Mouse (Mus musculus): ENCODE measurements around the gene Pik3r1.

Gene Pik3r1

DNA sequence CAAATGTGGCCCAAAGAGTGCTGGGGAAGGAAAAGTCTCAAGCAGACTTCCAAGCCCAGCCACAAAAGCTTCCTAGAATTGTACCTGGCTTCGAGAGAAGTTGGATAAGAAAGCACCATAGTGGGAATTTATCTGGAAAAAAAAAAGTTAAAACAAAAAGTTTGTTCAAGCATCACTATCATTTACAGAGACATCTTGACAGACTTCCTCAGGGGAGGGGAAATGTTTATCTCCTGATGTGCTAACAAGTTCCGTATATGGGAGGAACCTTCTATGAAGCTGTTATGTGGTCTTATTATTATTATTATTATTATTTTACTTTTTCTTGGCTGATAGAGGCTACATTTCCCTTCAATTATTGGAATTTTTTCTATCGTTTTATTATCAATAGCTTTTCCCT, 94.1 kb downstream of the Pik3r1 start:
- no peak for DNase-seq

DNA sequence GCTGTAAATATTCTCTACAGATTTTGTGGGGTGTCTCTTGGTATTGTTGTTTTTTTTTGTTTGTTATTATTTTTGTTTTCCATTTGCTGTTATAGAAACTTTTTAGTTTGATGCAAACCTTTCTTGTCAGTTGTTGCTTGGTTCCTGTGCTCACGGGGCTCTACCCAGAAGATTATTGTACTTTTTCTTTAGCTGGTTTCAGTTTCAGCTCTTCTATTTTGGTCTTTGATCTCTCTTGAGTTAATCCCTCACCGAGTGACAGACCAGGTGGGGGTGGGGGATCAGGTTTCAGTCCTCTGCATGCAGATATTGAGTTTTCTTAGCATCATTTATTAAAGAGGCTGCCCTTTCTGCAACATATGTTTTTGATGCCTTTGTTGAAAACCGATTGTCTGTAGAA, 99.2 kb downstream of the Pik3r1 start:
- peak; percentile 40 to 67 for DNase-seq

DNA sequence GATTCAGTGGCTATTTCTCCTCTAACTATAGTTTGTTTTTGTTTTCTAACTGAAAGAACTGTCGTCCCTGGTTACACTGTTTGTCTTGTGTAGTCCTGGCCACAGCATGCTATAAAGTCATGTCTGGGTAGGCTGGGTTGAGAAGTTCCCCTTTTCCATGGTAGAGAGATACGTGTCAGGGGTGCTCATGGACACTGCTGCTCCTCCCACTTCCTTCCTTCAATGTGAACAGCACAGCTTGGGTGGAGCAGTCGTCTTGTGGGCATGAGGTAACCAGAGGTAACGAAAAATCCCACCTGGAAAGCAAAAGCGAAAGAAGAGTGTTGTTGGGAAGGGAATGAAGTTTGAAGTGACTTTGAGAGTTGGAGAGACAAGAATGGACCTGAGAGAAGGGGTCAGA, 104.0 kb downstream of the Pik3r1 start:
- DNase-seq = no peak

DNA sequence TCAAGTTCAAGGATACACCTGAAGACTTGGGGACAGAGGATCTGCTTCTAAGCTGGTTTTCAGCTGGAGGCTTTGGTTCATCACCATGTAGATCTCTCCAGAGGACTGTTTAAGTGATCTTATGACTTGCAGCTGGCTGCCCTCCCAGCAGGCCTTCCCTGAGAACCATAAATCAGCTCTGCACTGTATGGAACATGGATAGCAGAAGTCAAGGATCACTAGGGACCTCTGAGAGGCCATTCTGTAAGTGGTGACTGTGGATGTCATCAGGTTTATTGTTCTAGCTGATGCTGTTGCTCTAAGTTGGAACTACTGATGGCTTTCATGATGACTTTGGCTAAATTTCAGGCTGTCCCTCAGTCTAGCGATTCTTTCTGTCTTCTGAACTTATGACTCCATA, 105.1 kb downstream of the Pik3r1 start:
- no peak for DNase-seq

DNA sequence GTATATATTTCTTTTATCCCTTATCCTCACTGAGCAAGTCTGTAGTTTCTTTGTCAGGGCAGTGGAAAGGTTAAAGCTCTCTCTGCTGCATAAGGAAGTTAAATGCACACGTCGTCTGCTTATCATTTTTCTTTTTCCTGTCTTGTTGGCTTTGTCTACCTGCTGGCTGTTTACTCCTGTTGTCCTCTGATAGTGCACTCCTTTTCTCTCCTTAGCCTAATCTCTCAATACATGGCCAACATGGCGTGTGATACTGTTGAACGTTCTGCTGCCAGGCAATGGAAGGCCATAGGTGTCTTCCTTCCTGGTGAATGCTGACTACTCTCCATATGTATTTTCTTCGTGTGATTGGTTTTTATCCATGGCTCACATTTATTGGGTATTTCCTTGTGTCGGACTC, 106.5 kb downstream of the Pik3r1 start:
- no peak for DNase-seq

DNA sequence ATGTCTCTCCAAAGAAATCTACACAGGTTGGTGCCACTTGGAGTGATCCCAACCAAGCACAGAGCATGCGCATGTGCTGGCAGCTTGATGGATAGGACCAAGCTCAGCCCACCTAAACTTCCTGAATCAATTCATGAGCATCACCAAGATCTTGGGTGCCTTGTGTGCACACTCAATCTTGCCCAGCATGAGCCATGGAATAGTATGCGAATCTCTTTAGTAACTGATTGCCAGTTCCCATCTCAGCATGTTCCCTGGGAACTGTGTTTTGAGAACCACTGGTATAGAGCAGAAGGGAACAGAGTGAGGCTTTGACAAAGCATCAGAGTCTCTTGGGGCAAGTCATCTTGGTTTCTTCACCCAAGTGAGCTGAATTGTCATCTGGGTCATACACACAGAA, 107.8 kb downstream of the Pik3r1 start:
- no peak for DNase-seq

DNA sequence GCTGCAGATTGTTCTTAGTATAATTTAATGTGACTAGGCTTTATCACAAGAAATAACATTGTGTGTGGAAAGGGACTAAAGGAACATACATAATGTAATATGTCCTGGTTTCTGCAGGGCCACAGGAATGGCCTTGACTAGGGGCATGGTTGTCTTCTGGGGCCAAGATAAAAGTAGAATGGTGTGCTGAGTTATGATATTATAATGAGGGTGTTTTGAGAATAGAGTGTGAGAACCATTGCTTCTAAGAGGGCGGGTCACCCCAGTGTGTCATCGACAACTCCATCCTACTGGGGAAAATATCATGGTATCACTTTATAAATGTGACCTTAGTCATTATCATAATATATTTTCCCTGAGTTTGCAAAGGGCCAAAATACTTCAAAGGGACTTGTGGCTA, 115.9 kb downstream of the Pik3r1 start:
- no peak for DNase-seq

DNA sequence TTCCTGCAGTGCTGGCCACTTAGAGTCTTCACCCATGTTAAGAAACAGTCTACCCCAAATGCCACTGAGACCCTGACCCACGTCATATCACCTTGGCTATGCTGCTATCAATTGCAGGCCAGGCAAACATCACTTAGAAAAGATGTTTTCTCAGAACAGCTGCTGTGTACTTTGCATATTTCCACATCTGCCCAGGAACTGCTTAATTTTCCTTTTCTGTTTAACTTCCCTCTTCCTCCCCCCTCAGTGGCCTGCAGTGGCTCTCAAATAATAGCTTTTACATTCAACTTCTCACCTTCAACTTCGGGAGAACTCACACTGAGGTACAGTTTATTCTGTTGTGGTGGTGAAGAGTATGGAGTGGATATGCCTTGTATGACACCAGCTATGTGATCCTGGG, 126.4 kb downstream of the Pik3r1 start:
- no peak for DNase-seq

DNA sequence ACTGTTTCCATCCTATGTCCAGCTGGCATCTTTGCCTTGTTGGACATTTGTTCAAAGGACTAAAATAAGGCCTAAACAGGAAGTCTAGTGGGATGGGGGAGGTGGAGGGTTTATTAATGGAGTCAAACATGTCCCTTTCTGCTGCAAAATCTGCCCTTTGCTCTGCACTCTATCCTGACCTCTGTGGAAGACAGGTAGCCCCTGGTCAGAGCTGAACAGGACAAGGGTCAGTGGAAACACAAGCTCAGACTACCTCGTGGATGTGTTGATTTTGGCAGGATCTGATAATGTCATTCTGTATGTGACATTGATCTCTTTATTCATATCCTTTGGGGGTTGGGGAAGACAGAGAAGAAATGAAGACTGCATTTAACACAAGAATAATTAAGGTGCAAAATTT, 132.2 kb downstream of the Pik3r1 start:
- DNase-seq = peak; percentile 37 to 41

DNA sequence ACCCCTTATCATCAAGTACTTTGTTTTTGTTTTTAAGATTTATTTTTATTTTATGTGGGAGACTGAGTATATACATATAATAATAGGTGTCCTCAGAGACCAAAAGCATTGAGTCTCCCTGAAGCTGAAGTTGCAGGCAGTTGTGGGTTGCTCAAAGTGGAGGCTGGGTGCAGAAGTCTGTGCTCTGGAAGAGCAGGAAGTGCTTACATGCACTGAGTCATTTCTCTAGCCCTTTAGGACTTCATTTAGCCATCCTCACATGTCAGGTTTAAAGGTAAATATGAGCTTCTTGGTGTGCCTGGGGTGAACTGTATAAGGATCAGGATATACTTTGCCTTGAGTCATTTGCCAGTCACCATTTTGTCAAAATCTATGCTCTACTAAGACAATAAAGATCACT, 133.6 kb downstream of the Pik3r1 start:
- no peak for DNase-seq

DNA sequence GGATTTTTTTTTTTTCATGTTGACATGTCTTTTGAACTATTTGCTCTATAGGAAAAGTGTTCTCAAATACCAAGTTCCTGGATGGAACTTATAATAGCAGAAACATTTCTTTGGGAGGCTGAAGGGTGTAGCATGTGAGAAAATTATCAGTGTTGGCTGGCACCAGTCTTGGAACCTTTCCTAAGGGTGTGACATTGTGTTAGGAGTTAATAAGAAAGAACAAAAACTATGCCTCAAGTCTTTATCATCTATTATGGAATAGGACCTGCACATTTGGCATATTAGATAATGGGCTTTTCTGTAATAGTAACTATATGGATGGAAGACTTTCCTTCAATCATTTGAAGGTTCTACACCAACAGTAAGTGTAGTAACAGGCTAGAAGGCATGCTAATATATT, 134.4 kb downstream of the Pik3r1 start:
- no peak for DNase-seq

DNA sequence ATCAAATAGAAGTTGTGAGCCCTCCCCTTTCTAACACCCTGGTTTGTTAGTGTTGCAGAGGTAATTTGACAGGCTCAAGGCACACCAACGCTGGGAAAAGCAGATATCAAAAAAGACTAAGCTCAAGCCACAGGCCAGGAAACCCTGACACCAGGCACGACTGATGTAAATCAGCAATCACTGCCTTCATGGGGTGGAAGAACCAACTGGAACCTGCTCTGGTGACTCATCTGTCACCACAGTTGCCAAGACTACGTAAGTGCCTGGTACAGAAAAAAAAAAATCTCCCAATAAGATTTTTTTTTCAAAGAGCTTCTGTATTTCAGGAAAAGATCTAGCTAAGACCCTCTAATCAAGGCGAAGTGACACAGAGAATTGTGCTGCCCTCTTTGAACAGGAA, 135.2 kb downstream of the Pik3r1 start:
- DNase-seq = no peak

DNA sequence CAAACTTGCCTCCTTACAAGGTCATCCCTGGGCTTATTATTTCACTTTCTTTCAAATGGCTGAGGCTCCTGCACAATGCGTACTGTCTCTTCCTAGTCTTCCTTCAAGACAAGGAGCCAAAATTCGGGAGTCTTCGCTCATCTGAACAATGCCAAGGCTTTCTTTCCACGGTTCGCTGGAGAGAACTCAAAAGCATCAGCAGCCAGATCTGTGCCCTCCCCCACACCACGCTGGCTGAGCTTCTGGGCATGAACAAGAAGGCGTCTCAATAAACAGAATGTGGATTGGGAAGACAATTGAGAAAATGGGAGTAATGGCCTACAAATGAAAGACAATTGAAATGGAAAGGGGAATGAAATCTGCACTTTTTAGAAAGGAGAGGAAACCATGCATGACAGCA, 136.5 kb downstream of the Pik3r1 start:
- peak; percentile 35 to 73 for DNase-seq
